Mouse (Mus musculus) hindlimb bud, embryonic 11.5 days (tissue): Measurements from ENCODE around the gene Zfp280d.
A peak's percentile ranks its signal among the peaks of the same experiment; 100 is the strongest.

Experiments used
- DNase-seq: peaks from one replicate; pipeline ENCODE4 v3.0.0-alpha.2; 2012; ENCODE audit warnings: low read depth, low spot score; ENCODE audit errors: extremely low spot score

The Zfp280d gene

DNA sequence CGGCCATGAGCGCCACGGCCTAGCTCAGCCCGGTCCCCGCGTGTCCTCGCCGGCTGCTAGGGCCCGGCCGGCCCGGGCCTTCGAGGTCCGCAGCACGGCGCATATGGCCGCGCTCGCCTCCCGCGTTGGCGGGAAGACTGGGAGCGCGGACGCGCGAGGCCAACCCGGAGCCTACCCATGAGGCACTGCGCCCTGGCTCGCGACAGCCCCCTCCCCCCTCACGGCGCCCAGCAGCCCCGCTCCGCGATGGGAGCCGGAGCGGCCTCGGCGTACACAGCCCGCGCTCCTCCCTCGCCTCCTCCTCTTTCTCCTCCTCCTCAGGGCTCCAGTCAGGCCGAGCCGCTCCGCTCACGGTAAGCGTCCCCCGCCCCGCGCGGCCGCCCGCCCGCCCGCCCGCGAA, at the start of gene Zfp280d:
Zfp280d (plus strand) TSS at position 184 of the 400 bp plus-strand sequence.
- peak; percentile 54 for DNase-seq

DNA sequence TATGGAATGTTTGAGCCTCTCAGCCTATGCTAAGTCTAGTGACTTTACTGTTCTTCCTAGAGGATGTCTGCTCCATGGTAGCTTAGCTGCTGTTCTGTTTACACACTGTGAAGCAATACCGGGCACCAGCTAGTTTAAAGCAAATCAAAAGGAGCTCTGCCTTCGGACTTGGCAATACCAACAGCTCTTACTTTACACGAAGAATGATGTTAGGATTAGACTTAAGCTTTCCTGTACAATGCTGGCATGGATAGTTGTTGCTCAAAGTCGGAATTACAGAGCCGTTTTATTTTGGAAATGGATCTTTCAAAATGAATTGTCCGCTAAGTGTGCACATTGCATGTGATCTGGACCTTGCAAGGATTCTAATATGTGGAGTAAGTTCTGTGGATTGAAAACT, 48.1 kb upstream of the Zfp280d start:
- DNase-seq: no peak

DNA sequence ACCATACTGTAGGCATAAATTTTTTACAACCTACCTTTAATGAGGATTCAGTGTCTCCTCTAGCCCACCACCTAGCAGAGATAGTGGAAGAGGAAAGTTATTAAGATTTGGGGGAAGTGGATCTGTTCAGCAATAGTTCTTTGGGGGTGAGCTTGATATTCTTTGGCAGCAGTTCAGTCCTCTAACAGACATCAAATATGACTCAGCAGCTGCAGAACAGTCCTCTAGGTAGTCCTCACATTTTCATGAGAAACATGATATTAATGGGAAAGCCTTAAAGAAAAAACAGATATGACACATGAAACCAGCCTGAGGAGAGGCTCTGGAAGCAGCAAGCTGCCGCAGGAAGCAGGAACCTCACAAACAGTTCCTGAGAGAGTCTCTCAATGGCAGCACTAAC, 22.0 kb upstream of the Zfp280d start:
- no peak for DNase-seq

DNA sequence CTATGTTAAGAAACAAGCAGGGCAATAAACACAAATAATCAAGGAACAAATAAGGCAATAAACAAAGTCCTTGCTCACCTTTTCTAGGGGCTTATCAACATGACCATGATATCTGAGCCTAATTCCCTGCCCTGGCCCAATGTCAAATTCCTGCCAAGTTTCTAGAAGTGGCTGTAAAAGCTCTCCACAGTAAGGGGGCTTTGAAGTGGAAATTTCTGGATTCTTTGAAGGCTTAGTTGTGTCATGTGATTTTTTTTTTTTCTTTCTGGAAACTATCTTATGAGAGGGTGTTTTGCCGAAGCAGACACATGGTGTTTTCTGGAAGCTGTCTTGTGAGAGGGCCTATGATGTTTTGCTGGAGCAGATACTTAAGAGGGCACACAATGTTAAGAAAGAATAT, 19.4 kb upstream of the Zfp280d start:
- no peak for DNase-seq

DNA sequence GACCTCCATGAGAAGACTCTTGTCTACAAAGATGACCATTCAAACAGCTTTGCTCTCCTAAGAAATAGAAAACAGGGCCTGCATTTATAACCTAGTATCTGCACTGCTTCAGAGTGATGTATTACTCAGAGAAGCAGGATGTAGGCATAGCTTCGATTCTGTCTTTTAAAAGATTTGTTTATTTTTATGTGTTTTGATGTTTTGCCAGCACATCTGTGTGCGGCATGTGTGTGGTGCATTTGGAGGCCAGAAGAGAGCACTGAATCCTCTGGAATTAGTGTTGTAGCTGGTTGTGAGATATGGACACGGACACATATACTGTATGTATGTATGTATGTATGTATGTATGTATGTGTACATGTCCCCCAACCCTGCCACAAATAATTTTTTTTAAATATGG, 18.0 kb upstream of the Zfp280d start:
- no peak for DNase-seq

DNA sequence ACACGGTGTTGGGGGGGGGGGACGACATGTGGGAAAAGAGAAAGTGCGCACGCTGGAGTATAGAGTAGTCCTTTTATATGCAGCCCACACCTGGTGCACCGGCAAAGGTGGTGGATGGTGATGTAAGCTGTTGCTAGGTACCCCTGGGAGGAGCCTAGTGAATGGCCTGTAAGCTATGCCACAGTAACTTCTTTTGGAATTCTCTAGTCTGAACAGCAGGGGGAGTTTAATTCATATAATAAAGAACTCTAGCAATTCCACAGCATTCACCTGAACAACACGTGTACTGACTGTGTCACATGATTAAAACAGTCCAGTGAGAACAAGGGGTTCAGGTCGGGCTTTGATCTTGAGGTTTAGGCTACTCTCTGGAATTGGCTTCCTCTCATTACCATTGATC, 14.3 kb upstream of the Zfp280d start:
- DNase-seq: no peak

DNA sequence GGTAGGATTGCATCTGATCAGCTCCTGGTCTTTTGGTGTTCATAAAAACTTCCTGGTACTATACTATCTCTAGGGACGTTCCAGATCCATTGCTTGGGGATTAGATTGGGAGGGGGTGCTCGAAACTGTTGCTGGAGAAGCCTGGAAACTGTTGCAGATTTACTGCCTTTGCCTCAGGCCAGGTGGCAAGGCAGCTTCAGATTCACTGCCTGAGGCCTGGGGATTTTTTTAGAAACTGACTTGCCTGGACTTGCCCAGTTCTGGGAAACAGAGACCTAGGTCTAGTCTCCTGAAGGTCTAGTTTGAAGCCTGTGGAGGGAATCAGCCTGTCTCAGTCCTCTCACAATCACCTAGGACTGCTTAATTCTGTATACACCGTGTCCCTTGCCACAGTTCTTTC, 9.8 kb upstream of the Zfp280d start:
- DNase-seq: no peak

DNA sequence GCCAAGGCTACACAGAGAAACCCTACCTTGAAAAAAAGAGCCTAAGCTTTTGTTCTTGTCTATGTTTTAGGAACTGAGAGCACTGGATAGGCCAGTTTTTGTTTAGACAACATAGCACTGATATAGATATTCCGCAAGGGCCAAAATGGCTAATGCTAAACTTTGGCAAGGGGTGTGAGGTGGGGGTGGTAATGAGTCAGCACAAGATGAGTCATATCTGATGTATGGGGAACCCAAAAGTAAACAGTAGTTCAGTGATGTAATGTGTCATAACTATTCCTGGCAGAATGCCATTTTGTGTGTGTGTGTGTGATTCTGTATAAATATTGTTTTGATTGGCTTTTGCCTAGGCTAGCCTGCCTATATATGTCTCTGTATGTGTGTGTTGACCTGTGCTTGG, 4.5 kb upstream of the Zfp280d start:
- no peak for DNase-seq

DNA sequence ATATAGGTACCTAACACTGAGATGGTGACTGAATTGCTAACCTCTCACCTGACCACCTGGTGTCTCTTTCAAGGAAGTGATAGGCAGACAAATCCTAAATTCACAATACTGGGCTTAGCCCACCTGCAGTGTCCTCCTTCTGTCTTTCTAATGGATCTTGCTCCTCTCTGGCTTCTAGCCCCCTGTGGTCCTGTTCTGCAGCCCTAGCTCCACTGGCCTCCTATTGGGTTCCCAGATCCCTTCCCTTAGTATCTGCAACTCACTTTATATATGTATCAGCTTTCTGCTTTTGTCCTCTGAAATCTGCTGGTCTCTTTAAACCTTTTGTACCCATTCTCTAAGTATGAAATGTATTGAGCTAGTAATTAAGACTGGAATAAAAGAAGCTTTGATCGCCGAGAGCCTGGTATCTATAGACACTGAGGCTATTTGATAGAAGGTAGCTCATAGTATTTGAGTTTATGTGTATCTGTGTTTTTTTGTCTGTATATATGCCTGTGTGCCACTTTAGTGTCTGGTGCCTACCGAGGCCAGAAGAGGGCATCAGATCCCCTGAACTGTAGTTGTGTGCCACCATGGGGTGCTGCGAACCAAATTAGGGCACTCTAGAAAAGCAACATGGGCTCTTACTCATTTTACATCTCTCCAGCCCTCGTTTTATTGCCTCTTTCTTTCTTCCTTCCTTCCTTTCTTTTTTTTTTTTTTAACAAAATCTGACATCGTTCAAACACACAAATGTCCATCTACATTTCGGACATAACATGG, 832 bp upstream of the Zfp280d start:
- no peak for DNase-seq

DNA sequence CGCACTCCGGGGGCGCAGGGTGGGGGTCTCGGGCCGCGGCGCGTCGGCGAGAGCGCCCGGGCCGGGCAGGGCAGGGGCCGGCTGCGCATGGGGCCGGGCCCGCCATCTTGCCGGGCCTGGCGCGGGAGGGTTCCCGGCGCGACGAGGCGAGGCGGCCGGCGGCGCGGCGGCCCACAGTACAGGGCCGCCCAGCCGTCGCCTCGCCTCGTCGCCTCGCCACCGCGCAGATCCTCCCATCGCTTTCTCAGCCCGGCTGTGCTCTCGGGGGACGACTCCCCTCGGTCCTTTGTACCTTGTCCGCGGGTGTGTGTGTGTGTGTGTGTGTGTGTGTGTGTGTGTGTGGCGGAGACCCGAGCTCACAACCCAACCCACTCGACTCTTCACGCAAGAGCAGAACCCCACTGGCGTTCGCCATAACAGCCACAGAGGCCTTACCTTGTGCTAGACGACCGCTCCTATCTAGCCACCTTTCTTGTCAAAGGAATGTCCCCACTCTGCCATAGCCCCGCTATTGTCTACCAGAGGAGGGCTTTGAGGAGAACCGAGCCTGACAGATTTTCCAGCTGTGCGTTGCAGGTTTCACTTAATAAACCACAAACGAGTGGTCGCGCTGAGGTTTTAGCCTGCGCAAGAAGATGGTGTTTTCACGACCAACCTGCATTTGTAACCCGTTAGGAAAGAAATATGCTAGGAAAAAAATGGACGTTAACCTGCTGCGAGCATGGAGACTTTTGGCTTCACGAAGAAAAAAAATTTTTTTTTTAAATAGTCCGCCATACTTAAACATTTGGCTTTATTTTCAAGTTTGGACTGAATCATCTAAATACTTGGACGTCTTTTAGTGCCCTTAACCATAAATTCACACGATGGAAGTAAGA, 680 bp downstream of the Zfp280d start:
- peak; percentile 30 for DNase-seq

DNA sequence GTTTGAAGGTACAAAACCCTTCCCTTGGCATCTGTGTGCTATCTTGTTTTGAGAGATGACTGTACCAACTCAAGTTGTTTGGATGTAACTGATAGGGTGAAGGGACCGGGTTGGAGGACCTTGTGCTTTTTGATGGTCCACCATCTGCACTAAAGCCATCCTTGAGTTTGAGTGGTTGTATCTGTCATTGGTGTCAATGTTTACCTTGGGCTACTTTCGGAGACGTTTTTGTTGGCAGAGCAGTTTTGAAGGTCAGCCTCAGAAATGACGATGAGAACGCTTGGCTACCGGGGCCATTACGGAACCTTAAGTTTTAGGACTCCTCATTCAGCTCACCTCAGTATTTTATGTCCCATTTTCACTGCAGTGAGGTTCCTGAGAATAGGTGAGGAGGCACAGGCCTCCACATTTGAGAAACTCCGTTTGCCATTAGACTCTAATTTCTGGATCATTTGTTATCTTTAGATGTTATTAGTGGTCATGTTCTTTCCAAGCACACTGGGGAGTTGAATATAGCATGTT, 1.4 kb downstream of the Zfp280d start:
- DNase-seq: no peak

DNA sequence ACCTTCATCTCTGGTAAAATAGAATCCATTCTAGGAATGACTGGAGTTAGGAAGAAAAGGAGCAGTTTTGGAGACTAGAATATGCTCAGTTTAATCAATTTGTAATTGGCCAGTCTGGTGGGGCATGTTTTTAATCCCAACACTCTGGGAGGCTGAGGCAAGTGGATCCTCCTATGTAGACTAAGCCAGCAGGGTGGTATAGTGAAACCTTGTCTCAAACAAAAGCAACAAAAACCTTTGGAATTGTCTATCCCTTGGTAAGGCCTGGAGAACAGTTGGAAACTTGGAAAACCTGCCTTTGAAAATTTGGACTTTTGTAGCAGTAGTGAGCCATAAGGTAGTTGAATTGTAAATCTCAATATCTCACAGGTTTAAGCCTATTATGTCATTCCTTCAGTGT, 2.3 kb downstream of the Zfp280d start:
- no peak for DNase-seq

DNA sequence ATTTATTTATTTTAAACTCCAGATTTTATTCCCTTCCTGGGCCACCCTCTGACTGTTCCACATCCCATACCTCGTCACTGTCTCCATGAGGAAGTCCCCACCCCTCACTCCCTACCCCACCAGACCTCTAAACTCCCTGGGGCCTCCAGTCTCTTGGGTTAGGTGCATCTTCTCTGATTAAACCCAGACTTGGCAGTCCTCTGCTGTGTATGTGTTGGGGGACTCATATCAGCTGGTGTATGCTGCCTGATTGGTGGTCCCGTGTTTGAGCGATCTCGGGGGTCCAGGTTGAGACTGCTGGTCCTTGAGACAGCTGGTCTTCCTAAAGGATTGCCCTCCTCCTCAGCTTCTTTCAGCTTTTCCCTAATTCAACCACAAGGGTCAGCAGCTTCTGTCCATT, 5.3 kb downstream of the Zfp280d start:
- no peak for DNase-seq

DNA sequence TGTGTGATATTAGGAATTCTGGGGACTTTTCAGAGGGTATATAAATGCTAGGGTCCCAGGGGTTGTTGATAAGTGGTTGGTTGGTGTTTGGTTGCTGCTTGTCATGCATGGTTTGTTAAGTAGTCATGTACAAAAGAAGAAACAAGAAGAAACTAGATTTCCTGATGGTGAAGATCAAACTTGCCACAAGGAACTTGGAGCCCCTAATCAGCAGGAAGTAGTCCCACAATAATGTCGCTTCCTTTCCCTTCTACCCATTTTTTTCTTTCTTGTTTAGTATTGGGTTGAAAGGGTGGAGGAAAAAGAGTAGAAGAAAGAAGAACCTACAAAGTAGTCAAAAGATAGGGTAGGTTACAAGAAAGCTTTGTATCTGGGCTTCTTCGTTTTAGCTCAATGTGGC, 13.0 kb downstream of the Zfp280d start:
- no peak for DNase-seq

DNA sequence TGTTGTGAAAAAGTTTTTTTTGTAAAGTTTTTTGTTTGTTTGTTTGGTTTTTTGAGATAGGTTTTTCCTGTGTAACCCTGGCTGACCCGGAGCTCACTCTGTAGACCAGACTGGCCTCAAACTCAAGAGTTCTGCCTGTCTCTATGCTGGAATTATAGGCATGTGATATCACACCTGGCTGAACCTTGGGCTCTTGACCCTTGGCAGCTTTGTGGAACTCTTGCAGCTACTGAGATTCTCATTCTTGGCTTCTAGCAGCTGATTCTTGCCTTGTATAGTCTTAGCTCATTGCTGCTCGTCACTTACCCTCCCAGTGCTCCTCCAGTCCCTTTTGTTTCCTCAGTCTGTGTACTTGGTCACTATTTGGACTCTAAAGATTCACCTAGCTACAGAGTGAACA, 13.6 kb downstream of the Zfp280d start:
- no peak for DNase-seq

DNA sequence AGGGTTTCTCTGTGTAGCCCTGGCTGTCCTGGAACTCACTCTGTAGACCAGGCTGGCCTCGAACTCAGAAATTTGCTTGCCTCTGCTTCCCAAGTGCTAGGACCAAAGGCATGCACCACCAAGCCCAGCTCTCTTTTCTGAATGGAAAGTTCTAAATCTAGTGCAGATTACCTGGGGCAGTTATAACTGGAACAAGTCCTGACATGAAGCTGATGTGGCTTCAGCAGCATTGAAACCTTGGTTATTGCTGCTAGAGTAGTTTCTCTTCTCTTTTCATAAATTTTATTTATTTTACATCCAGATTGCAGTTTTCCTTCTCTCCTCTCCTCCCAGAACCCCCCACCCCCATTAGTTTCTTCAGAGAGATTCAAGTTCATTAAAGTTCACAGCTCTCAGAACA, 14.4 kb downstream of the Zfp280d start:
- no peak for DNase-seq

DNA sequence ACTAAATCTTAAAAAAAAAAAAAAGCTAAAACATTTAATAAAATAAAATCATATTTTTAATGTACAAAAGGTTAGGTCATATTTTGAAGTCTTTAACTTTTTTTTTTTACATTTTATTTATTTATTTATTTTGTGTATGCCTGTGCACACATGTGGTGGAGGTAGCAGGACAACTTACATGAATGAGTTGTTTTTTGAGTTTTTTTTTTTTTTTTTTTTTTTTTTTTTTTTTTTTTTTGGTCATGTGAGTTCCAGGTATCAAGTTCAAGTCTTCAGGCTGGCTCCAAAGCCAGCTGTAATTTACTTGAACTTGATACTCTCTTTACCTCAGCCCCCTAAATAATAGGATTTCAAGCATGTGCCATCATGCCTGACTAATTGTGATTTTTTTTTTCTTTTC, 19.4 kb downstream of the Zfp280d start:
- DNase-seq: no peak

DNA sequence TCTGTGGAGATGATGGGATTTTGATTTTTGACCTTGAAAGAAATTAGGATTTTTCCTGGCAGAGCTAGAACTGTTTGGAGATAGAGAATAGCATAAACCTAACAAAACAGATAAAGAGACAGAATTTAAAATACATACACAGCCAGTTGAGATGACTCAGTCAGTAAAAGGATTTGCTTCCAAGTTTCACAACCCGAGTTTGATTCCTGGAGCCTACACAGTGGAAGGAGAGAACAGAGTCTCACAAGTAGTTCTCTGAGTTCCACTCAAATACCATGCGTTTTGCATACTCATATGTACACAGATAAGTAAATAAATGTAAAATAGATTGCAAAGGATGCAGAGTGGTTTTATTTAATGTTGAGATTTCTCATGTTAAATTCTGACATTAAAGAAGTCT, 35.1 kb downstream of the Zfp280d start:
- DNase-seq: no peak

DNA sequence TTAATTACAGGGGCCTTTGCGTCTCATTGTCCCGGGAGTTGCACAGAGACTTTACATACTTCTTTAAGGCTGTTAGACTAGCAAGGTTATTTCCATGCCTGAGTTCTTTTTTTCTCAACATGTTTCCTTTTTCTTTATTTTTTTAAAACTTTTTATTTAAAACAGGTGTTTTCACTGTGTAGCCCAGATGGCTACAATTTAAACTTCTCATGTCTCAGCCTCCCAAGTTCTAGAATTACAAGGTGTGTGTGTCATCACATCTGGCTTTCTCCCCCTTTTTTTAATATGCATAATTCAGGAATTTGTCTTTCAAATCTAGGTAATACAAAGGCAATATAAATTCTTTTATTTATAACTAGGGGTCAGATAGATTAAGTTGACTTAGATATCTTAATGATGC, 58.6 kb downstream of the Zfp280d start:
- DNase-seq: no peak

DNA sequence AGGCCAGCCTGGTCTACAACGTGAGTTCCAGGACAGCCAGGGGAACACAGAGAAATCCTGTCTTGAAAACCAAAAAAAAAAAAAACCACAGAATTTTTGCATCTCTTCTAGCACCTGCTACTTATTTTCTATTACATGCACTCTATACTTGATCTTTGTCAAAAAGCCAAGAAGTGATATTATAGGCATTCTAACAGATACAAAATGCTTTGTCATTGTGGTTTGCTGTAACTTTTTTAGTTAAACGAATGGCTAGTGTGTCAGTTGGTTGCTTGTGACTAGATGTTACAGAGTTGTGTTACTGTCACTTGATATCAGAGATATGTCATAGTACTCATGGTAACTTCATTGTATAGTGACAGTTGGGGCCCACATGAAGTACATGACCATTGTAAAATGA, 61.4 kb downstream of the Zfp280d start:
- DNase-seq: no peak

DNA sequence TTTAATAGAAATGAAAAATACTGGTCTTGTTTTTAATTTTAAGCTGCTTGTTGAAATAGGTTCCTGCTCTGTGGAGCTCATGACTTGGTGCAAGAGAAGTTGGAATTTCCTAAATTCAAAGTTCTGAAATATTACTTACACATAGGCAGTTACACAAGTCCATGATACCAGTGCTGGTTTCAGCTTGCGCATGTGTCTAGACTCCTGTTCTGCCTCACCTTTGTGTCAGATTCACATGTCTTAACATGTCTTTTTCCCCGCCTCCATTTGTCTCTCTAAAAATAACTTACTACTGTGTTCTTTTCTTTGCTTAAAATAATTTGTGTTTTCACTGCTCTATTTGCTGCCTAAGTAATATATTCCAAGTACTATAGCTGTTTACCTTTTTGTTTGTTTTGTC, 64.5 kb downstream of the Zfp280d start:
- no peak for DNase-seq

DNA sequence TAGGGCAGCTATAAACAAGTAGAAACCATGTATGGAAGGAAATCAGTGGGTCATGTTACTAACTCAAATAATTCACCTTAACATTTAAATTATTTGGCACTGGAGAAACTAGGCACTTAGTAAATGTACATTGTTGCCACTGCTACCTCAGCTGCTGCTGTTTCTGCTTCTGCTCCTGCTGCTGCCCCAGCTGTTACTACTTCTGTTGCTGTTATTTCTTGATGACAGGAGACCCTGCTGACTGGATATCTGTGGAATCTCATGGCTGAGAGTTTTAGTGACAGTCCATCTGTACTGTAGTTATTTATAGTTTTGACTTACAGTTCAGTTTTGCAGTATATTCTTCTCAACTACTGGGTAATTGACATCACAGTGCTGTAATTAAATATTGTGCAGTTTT, 69.2 kb downstream of the Zfp280d start:
- DNase-seq: no peak
